Mouse (Mus musculus): Measurements from ENCODE around the gene Vmn2r13. TPM values are rescaled to one million over a fixed set of nuclear protein-coding genes. Genes with fewer than 3 reads are reported as not detected.

Vmn2r13 gene
- polyA plus RNA-seq, 1 experiment from 2014 or later = not detected

Other genes with a start within 250 kb of the Vmn2r13 start
- gene Vmn2r10, start 185.7 kb downstream of the Vmn2r13 start, polyA plus RNA-seq (2014; fragmentation: Nextera tagmentation; extraction: Ambion mirVana) = not detected in 2 replicates
- not detected in 2 replicates for gene Vmn2r11, start 132.6 kb downstream of the Vmn2r13 start, polyA plus RNA-seq (2014; fragmentation: Nextera tagmentation; extraction: Ambion mirVana)
- not detected in 2 replicates for gene Vmn2r12, start 94.2 kb downstream of the Vmn2r13 start, polyA plus RNA-seq (2014; fragmentation: Nextera tagmentation; extraction: Ambion mirVana)
- not detected in 2 replicates for gene Vmn2r14, start 32.5 kb upstream of the Vmn2r13 start, polyA plus RNA-seq (2014; fragmentation: Nextera tagmentation; extraction: Ambion mirVana)
- gene Vmn2r15, start 105.4 kb upstream of the Vmn2r13 start, polyA plus RNA-seq (2014; fragmentation: Nextera tagmentation; extraction: Ambion mirVana) = not detected in 2 replicates
- gene Vmn2r16, start 138.0 kb upstream of the Vmn2r13 start, polyA plus RNA-seq (2014; fragmentation: Nextera tagmentation; extraction: Ambion mirVana) = not detected in 2 replicates
- gene Vmn2r17, start 227.5 kb upstream of the Vmn2r13 start, polyA plus RNA-seq (2014; fragmentation: Nextera tagmentation; extraction: Ambion mirVana) = not detected in 2 replicates